Mouse (Mus musculus): Measurements from ENCODE around the gene Krt77.

GRCm38 (mm10) chr15:101874383-101874782 is 4.9 kb upstream of the Krt77 start:
- TF ChIP-seq CTCF (IDR thresholded peaks at IDR 0.05; ENCODE audit: borderline replicate concordance, control insufficient read depth, extremely low read depth, insufficient read depth, low read length, poor library complexity) (no peak), POLR2A (IDR thresholded peaks at IDR 0.05; ENCODE audit: control insufficient read depth, extremely low read depth, insufficient read depth, low read length, poor library complexity) (no peak)
